Mouse (Mus musculus) heart, postnatal 25 days (tissue): ENCODE data around the gene App. TPM values are rescaled to one million over a fixed set of nuclear protein-coding genes. Genes with fewer than 3 reads are reported as not detected.

Source experiments
- DNase-seq: peaks from one replicate; pipeline ENCODE4 v3.0.0; 2022; ENCODE audit warnings: low spot score
- intact Hi-C: fragments of 180-260 bp; cut with DNase I; formaldehyde crosslinking; loops from one replicate; pipeline ENCODE4 v1.15.1; 2025
- total RNA-seq, 2 experiments: library from RNA; stranded (reverse); gene quantifications; 2 replicates each; pipeline ENCODE4 v1.2.3; 2021

App gene
- 100 to 1,000 TPM; 142 to 157 TPM for total RNA-seq

- peak; percentile 79 for DNase-seq
- intact Hi-C loops: loop anchor here (1.0 to 10.0 kb wide), 8 partner anchors 25 to 631 kb away; partner anchors contain the start of gene Adamts1
Observed at GRCm38 (mm10) chr16:85173373-85174081, at the start of gene App. Gene App (minus strand): TSS chr16:85173766.

GRCm38 (mm10) chr16:85215846-85216245 is 42.3 kb upstream of the App start:
- intact Hi-C loops: no loop called here

GRCm38 (mm10) chr16:85215173-85215572 is 41.6 kb upstream of the App start:
- intact Hi-C loops: no loop called here
- no peak for DNase-seq

More at GRCm38 (mm10) chr16:85215846-85216245, 42.3 kb upstream of the App start:
- no peak for DNase-seq

GRCm38 (mm10) chr16:85195622-85196021 is 22.1 kb upstream of the App start:
- DNase-seq: peak; percentile 35
- intact Hi-C loops: loop anchor here (10.0 kb wide), 1 partner anchor 199 kb away; no protein-coding TSS in a partner anchor

GRCm38 (mm10) chr16:85195167-85195566 is 21.6 kb upstream of the App start:
- intact Hi-C loops: loop anchor here (10.0 kb wide), 1 partner anchor 200 kb away; no protein-coding TSS in a partner anchor
- DNase-seq: no peak

GRCm38 (mm10) chr16:85181502-85181901 is 7.9 kb upstream of the App start:
- intact Hi-C loops: no loop called here
- DNase-seq: no peak

- intact Hi-C loops: no loop called here
- no peak for DNase-seq
Observed at GRCm38 (mm10) chr16:85180710-85181109, 7.1 kb upstream of the App start.

GRCm38 (mm10) chr16:85176666-85177065 is 3.1 kb upstream of the App start:
- intact Hi-C loops: loop anchor here (10.0 kb wide), 2 partner anchors 132 to 628 kb away; partner anchors contain the start of gene Adamts1
- DNase-seq: no peak

- peak; percentile 44 for DNase-seq
- intact Hi-C loops: loop anchor here (1.0 to 10.0 kb wide), 8 partner anchors 24 to 632 kb away; partner anchors contain the start of gene Adamts1
Observed at GRCm38 (mm10) chr16:85172571-85173372, 794 bp downstream of the App start.

GRCm38 (mm10) chr16:85171976-85172570 is 1.5 kb downstream of the App start:
- intact Hi-C loops: loop anchor here (2.0 to 10.0 kb wide), 6 partner anchors 23 to 633 kb away; partner anchors contain the start of gene Adamts1
- no peak for DNase-seq

GRCm38 (mm10) chr16:85170826-85171510 is 2.6 kb downstream of the App start:
- no peak for DNase-seq
- intact Hi-C loops: loop anchor here (5.0 to 10.0 kb wide), 4 partner anchors 126 to 634 kb away; partner anchors contain the start of gene Adamts1

- no peak for DNase-seq
- intact Hi-C loops: no loop called here
Observed at GRCm38 (mm10) chr16:85168821-85169220, 4.7 kb downstream of the App start.

GRCm38 (mm10) chr16:85166205-85166604 is 7.4 kb downstream of the App start:
- no peak for DNase-seq
- intact Hi-C loops: no loop called here

- intact Hi-C loops: no loop called here
- DNase-seq: no peak
Observed at GRCm38 (mm10) chr16:85165631-85166030, 7.9 kb downstream of the App start.

GRCm38 (mm10) chr16:85165177-85165576 is 8.4 kb downstream of the App start:
- DNase-seq: no peak
- intact Hi-C loops: no loop called here

GRCm38 (mm10) chr16:85162779-85163178 is 10.8 kb downstream of the App start:
- no peak for DNase-seq
- intact Hi-C loops: no loop called here

GRCm38 (mm10) chr16:85160140-85160539 is 13.4 kb downstream of the App start:
- intact Hi-C loops: no loop called here

GRCm38 (mm10) chr16:85157796-85158546 is 15.6 kb downstream of the App start:
- intact Hi-C loops: no loop called here
- no peak for DNase-seq

More at GRCm38 (mm10) chr16:85160140-85160539, 13.4 kb downstream of the App start:
- no peak for DNase-seq

GRCm38 (mm10) chr16:85157156-85157555 is 16.4 kb downstream of the App start:
- intact Hi-C loops: no loop called here
- DNase-seq: no peak
